Mouse (Mus musculus): Measurements from ENCODE around the gene Epb41l4b. TPM values are rescaled to one million over a fixed set of nuclear protein-coding genes. Genes with fewer than 3 reads are reported as not detected.

Epb41l4b gene
- polyA plus RNA-seq, 2 experiments = 5.3 to 12.2 TPM

- Histone ChIP-seq H3K4me3 (replicated peaks; ENCODE audit: low read length) (peak within 1 kb of the TSS; percentile 70), H3K4me2 (replicated peaks; ENCODE audit: low read depth, low read length, severe bottlenecking) (peak within 1 kb of the TSS; percentile 54), H3K27ac (replicated peaks; ENCODE audit: low read depth, low read length) (peak within 1 kb of the TSS; percentile 84), H3K9me3 (ENCODE audit: control insufficient read depth, low read length) (no peaks in the 10 kb centered on the region), H3K9ac (ENCODE audit: low read depth, low read length, severe bottlenecking) (peak within 1 kb of the TSS; percentile 86), H3K4me1 (ENCODE audit: control insufficient read depth, insufficient read depth, low read length) (peaks cover 18% of the 10 kb centered on the region), H3K36me3 (ENCODE audit: control insufficient read depth, insufficient read depth, low read length) (no peaks in the 10 kb centered on the region), H3K27me3 (ENCODE audit: control insufficient read depth, insufficient read depth, low read length) (no peaks in the 10 kb centered on the region)
- TF ChIP-seq POLR2A (IDR thresholded peaks at IDR 0.05; ENCODE audit: borderline replicate concordance, extremely low read depth, insufficient read depth, insufficient read length) = peak; percentile 86; the same call in 1 of the 2 replicates
- under 1% methylated on average over 71 of the region's 107 CpGs for WGBS
- ATAC-seq (ENCODE audit: low FRiP score, low read depth) = peak; percentile 95
- peak; percentile 96 for DNase-seq (ENCODE audit: low spot score)
Observed at GRCm38 (mm10) chr4:56946641-56947640, 196.3 kb downstream of the Epb41l4b start, which contains the start of gene Tmem245. Tmem245 (minus strand) TSS chr4:56947437.

- H3K27me3 ChIP-seq (ENCODE audit: control insufficient read depth, insufficient read depth, low read length) = no peaks in the 10 kb centered on the region
- no peaks in the 10 kb centered on the region for H3K9me3 ChIP-seq (ENCODE audit: control insufficient read depth, low read length)
- peak overlapping the region; percentile 86 for H3K9ac ChIP-seq (ENCODE audit: low read depth, low read length, severe bottlenecking)
- no peak overlapping the region for H3K27ac ChIP-seq (replicated peaks; ENCODE audit: low read depth, low read length)
- no peak for TF ChIP-seq POLR2A (IDR thresholded peaks at IDR 0.05; ENCODE audit: borderline replicate concordance, extremely low read depth, insufficient read depth, insufficient read length)
- H3K4me1 ChIP-seq (ENCODE audit: control insufficient read depth, insufficient read depth, low read length) = peaks cover 18% of the 10 kb centered on the region
- no peaks in the 10 kb centered on the region for H3K36me3 ChIP-seq (ENCODE audit: control insufficient read depth, insufficient read depth, low read length)
- ATAC-seq (ENCODE audit: low FRiP score, low read depth) (no peak), DNase-seq (ENCODE audit: low spot score) (peak; percentile 56)
- under 1% methylated on average over 14 of the region's 14 CpGs for WGBS
- peak overlapping the region; percentile 54 for H3K4me2 ChIP-seq (replicated peaks; ENCODE audit: low read depth, low read length, severe bottlenecking)
- H3K4me3 ChIP-seq (replicated peaks; ENCODE audit: low read length) = peak overlapping the region; percentile 70
Observed at GRCm38 (mm10) chr4:56946180-56946579, 197.1 kb downstream of the Epb41l4b start.

GRCm38 (mm10) chr4:56944286-56944685, 199.0 kb downstream of the Epb41l4b start:
- no peak overlapping the region for H3K4me2 ChIP-seq (replicated peaks; ENCODE audit: low read depth, low read length, severe bottlenecking)
- H3K27me3 ChIP-seq (ENCODE audit: control insufficient read depth, insufficient read depth, low read length) = no peaks in the 10 kb centered on the region

GRCm38 (mm10) chr4:56943258-56943657, 200.0 kb downstream of the Epb41l4b start:
- WGBS = 67% methylated on average over 1 of the region's 1 CpGs
- no peak for ATAC-seq (ENCODE audit: low FRiP score, low read depth)
- no peaks in the 10 kb centered on the region for H3K27me3 ChIP-seq (ENCODE audit: control insufficient read depth, insufficient read depth, low read length)
- no peaks in the 10 kb centered on the region for H3K9me3 ChIP-seq (ENCODE audit: control insufficient read depth, low read length)
- H3K9ac ChIP-seq (ENCODE audit: low read depth, low read length, severe bottlenecking) = peak overlapping the region; percentile 4; the same call in 1 of the 2 replicates
- H3K4me1 ChIP-seq (ENCODE audit: control insufficient read depth, insufficient read depth, low read length) = peaks cover 18% of the 10 kb centered on the region
- TF ChIP-seq POLR2A (IDR thresholded peaks at IDR 0.05; ENCODE audit: borderline replicate concordance, extremely low read depth, insufficient read depth, insufficient read length) = no peak
- no peak for DNase-seq (ENCODE audit: low spot score)
- no peak overlapping the region for H3K4me2 ChIP-seq (replicated peaks; ENCODE audit: low read depth, low read length, severe bottlenecking)
- H3K27ac ChIP-seq (replicated peaks; ENCODE audit: low read depth, low read length) = no peak overlapping the region
- no peak overlapping the region for H3K4me3 ChIP-seq (replicated peaks; ENCODE audit: low read length)
- no peaks in the 10 kb centered on the region for H3K36me3 ChIP-seq (ENCODE audit: control insufficient read depth, insufficient read depth, low read length)

More at GRCm38 (mm10) chr4:56944286-56944685, 199.0 kb downstream of the Epb41l4b start:
- Histone ChIP-seq H3K9me3 (ENCODE audit: control insufficient read depth, low read length) (no peaks in the 10 kb centered on the region), H3K27ac (replicated peaks; ENCODE audit: low read depth, low read length) (no peak overlapping the region), H3K36me3 (ENCODE audit: control insufficient read depth, insufficient read depth, low read length) (no peaks in the 10 kb centered on the region), H3K4me1 (ENCODE audit: control insufficient read depth, insufficient read depth, low read length) (peaks cover 18% of the 10 kb centered on the region), H3K9ac (ENCODE audit: low read depth, low read length, severe bottlenecking) (no peak overlapping the region; the same call in 1 of the 2 replicates), H3K4me3 (replicated peaks; ENCODE audit: low read length) (no peak overlapping the region)
- 58% methylated on average over 4 of the region's 4 CpGs for WGBS
- DNase-seq (ENCODE audit: low spot score) (no peak), ATAC-seq (ENCODE audit: low FRiP score, low read depth) (no peak)
- TF ChIP-seq POLR2A (IDR thresholded peaks at IDR 0.05; ENCODE audit: borderline replicate concordance, extremely low read depth, insufficient read depth, insufficient read length) = no peak

- no peak for TF ChIP-seq POLR2A (IDR thresholded peaks at IDR 0.05; ENCODE audit: borderline replicate concordance, extremely low read depth, insufficient read depth, insufficient read length)
- 65% methylated on average over 1 of the region's 1 CpGs for WGBS
- no peak for ATAC-seq (ENCODE audit: low FRiP score, low read depth)
- peaks cover 18% of the 10 kb centered on the region for H3K4me1 ChIP-seq (ENCODE audit: control insufficient read depth, insufficient read depth, low read length)
- H3K27me3 ChIP-seq (ENCODE audit: control insufficient read depth, insufficient read depth, low read length) = no peaks in the 10 kb centered on the region
- no peaks in the 10 kb centered on the region for H3K9me3 ChIP-seq (ENCODE audit: control insufficient read depth, low read length)
- no peak overlapping the region for H3K4me2 ChIP-seq (replicated peaks; ENCODE audit: low read depth, low read length, severe bottlenecking)
- H3K27ac ChIP-seq (replicated peaks; ENCODE audit: low read depth, low read length) = no peak overlapping the region
- H3K9ac ChIP-seq (ENCODE audit: low read depth, low read length, severe bottlenecking) = no peak overlapping the region
- H3K4me3 ChIP-seq (replicated peaks; ENCODE audit: low read length) = no peak overlapping the region
- H3K36me3 ChIP-seq (ENCODE audit: control insufficient read depth, insufficient read depth, low read length) = no peaks in the 10 kb centered on the region
- no peak for DNase-seq (ENCODE audit: low spot score)
Observed at GRCm38 (mm10) chr4:56942567-56942966, 200.7 kb downstream of the Epb41l4b start.

Other genes with a start within 250 kb of the Epb41l4b start
- 11.9 and 14.8 TPM in 2 replicates for gene Tmem245, start 196.0 kb downstream of the Epb41l4b start, polyA plus RNA-seq (2012; rRNA removed)
- 9.0 and 10.0 TPM in 2 replicates for gene Tmem245, start 196.0 kb downstream of the Epb41l4b start, polyA plus RNA-seq (2014; fragmentation: Nextera tagmentation; extraction: Ambion mirVana)
- gene Frrs1l, start 153.0 kb downstream of the Epb41l4b start, polyA plus RNA-seq (2012; rRNA removed) = 2.3 and 2.5 TPM in 2 replicates
- gene Frrs1l, start 153.0 kb downstream of the Epb41l4b start, polyA plus RNA-seq (2014; fragmentation: Nextera tagmentation; extraction: Ambion mirVana) = 4.1 and 4.3 TPM in 2 replicates
- 3.7 and 4.7 TPM in 2 replicates for gene Ptpn3, start 158.4 kb upstream of the Epb41l4b start, polyA plus RNA-seq (2012; rRNA removed)
- 2.9 and 3.4 TPM in 2 replicates for gene Ptpn3, start 158.4 kb upstream of the Epb41l4b start, polyA plus RNA-seq (2014; fragmentation: Nextera tagmentation; extraction: Ambion mirVana)

Data from limb, embryonic 14.5 days (tissue).